Mouse (Mus musculus) B cell, adult 2 months (primary cell): ENCODE data around the gene Gstcd.

Experiments used
- DNase-seq, 2 experiments: peaks; one replicate each; pipeline ENCODE4 v3.0.0; 2022

Gstcd gene

GRCm38 (mm10) chr3:133007250-133007649, 84.6 kb downstream of the Gstcd start:
- no peak for DNase-seq

GRCm38 (mm10) chr3:132996299-132996698, 95.5 kb downstream of the Gstcd start:
- no peak for DNase-seq

- DNase-seq: no peak
These were observed 95.9 kb downstream of the Gstcd start for GRCm38 (mm10) chr3:132995904-132996267.

DNA sequence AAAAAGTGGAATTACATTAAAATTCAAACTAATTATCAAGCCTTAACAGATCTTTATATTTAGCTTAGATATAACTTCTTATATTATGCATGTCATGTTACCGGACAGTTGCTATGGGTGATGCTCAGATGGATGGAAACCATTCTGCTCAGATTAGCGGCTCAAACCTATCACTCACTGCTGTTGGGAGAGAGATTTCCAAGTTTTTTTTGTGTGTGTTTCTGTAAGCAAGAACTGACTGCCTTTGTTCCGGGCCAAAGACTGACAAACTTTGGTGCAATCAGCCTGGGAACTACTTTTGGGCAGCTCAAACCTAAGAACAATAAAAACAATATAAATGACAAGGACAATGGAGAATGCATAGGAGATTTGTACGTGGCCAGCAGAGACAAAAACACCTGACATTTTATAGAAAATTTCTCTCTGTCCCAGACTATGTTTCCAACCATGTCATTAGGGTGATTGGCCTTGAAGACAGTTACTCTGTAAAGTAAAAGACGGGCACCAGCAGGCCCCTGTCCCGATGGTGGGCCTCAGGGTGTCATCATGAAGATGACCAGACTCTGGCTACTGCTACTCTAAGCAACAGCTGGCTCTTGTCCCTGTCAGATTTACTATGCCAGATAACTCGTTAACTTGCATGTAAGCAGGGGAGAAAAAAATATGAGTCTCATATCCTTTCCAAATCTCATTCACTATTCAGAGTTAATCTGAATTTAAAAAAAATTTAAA, 96.5 kb downstream of the Gstcd start:
- DNase-seq: no peak

GRCm38 (mm10) chr3:132986188-132986587, 105.6 kb downstream of the Gstcd start:
- DNase-seq: no peak

GRCm38 (mm10) chr3:132983845-132984485, 107.9 kb downstream of the Gstcd start:
- DNase-seq: no peak

GRCm38 (mm10) chr3:132981968-132982367, 109.9 kb downstream of the Gstcd start:
- no peak for DNase-seq

DNA sequence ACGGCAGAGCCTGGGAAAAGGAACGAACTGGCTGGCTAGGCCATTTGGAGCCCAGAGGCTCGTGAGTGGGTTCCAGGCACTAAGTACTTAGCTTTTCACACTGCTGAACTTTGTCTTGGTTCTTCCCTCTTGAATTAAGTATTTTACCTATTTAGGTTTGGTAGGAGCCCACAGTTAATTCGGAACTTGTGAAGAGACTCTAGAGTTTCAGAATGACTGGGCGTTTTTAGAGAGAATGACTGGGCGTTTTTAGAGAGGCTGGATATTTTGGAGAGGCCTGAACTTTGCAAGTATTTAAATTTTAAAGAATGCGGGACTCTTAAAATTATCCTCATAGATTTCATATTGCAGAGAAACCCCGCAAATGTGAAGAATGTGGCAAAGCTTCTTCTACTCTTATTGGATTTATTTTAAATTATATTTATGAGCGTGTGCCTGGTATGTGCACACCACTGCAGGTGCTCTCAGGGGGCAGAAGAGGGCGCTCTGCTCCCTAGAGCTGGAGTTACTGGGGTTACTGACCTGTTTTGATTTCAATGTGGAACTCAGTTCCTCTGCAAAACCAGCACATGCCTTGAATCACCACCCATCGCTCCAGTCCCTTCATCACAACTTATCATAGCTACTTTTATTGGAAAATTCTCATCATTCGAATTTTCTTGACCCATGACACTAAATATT, 111.9 kb downstream of the Gstcd start:
- DNase-seq: no peak

GRCm38 (mm10) chr3:132966255-132966654, 125.6 kb downstream of the Gstcd start:
- DNase-seq: no peak

- DNase-seq: no peak
These were observed 126.9 kb downstream of the Gstcd start for GRCm38 (mm10) chr3:132964715-132965507.

- DNase-seq: no peak
These were observed 129.0 kb downstream of the Gstcd start for GRCm38 (mm10) chr3:132962631-132963361.

- no peak for DNase-seq
These were observed 141.3 kb downstream of the Gstcd start for GRCm38 (mm10) chr3:132950529-132950880.

DNA sequence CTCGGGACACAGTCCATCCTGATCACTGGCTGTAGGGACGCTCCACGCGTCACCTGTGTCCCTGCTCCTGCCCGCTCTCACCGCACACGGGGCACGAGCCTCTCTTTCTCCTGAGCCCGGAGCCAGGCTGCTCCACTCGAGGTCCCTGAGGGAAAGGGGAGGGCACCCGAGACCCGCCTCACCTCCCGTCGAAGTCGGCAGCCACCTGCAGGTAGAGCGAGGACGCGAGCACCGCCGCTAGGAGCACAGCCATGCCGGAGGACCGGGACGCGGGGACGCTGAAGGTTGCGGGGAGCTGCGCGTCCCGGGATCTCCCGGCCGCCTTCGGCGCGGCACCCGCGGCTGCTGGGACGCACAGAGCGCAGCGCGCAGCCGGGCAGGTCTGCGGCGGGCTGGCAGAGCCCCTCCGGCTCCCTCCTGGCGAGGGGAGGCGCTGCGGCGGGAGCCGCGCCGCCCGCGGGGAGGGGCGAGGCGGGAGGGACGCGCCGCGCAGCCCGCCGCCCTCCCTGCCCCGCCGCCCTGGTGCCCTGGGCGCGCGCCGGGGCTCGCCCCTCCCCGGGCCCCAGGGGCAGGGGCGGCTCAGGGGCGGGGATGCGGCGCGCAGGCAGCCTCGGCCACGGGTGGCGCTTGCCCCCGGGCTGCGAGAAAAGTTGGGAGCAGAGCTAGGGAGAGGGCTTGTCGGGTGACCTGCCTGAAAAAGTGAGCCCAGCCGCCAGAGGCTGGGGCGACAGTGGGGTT, 141.9 kb downstream of the Gstcd start, which contains the start of gene Npnt:
TSS of gene Npnt (minus strand) at position 501 of the 738 bp plus-strand sequence.
- DNase-seq: no peak

DNA sequence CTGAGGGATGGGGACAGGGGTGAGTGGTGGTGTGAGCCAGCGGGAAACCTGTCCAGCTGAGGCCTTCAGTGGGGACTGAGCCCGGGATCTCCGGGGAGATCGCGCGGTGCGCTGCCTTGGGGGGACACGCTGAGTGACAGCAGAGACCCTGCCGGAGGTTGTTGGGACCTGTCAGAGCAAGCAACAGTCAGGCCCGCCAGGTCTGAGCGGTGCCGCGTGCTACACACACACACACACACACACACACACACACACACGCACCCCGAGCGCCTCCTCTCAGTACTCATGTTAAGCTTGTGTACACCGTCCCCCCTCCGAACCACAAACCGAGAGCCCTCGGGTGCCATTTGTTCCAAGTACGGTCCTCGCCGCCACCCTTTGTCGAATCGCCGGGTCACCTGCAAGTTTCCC, 142.4 kb downstream of the Gstcd start:
- DNase-seq: no peak

- no peak for DNase-seq
These were observed 143.5 kb downstream of the Gstcd start for GRCm38 (mm10) chr3:132948298-132948795.

- DNase-seq: no peak
These were observed 145.7 kb downstream of the Gstcd start for GRCm38 (mm10) chr3:132946086-132946485.

DNA sequence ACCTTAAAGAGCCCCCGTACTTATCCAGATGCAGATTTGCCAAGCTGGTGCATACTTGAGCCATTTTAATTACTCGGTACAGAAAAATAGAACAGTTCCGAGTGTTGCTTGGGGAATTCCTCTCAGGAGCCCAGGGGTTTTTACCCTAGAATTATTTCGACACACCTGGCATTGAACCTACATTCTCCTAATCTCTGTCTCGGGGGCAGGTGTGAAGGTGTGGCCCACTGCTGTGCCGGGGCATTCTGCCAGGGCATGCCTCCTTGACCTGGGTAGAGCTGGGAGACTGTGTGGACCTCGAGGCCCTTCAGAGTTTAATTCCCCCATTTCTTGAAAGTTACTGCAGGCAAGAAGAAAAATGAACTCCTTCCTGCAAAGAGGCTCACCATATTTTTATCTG, 146.2 kb downstream of the Gstcd start:
- no peak for DNase-seq

GRCm38 (mm10) chr3:132944609-132945008, 147.2 kb downstream of the Gstcd start:
- no peak for DNase-seq

GRCm38 (mm10) chr3:132944193-132944592, 147.6 kb downstream of the Gstcd start:
- DNase-seq: no peak

DNA sequence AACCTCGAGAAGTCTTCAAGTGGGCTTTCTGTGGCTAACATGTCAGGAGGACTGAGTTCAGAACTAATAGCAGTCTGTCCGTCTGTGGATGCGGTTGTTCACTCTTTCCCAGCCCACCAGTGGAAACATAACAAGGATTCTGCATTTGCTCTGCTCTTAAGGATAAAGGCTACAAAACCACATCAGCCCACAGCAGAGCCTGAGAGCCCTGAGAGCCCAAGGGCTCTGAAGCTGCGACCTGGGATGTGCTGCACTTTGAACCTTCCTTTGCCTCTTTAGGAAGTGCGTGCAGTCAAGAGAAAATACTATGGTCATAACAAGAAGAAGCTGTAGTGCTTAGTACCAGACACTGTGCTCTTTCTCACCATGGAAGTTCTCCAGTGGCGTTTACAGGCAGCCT, 149.1 kb downstream of the Gstcd start:
- DNase-seq: no peak

- no peak for DNase-seq
These were observed 151.4 kb downstream of the Gstcd start for GRCm38 (mm10) chr3:132940181-132940990.
